Mouse (Mus musculus): ENCODE measurements around the gene Tomm20. TPM values are rescaled to one million over a fixed set of nuclear protein-coding genes. Genes with fewer than 3 reads are reported as not detected.
A peak's percentile ranks its signal among the peaks of the same experiment; 100 is the strongest.
"Not testable (repeated sequence)": the region's sequence is repeated elsewhere in the genome, so short reads cannot be mapped to it uniquely, and the experiment has no call there.

Tomm20 gene
- 100 to 1,000 TPM; 214 TPM for total RNA-seq (2021)
- long read RNA-seq, full-length matches to known transcripts: 315 of 364 reads
- long read RNA-seq, partial matches to known transcripts: 0 of 364 reads
- long read RNA-seq, other reads (novel, unspliced or antisense): 49 of 364 reads

GRCm38 (mm10) chr8:126945730-126946163 is at the start of gene Tomm20:
Tomm20 (minus strand) TSS chr8:126945844.
- DNase-seq (ENCODE audit: low spot score in 2 of 2): peak; percentile 95 to 97

GRCm38 (mm10) chr8:126994506-126994905 is 48.9 kb upstream of the Tomm20 start:
- no peak for DNase-seq (ENCODE audit: low spot score in 2 of 2)

- no peak for DNase-seq (ENCODE audit: low spot score in 2 of 2)
Measured at GRCm38 (mm10) chr8:126989363-126990153, 43.9 kb upstream of the Tomm20 start.

GRCm38 (mm10) chr8:126988346-126989006 is 42.8 kb upstream of the Tomm20 start:
- no peak for DNase-seq (ENCODE audit: low spot score in 2 of 2)

- DNase-seq (ENCODE audit: low spot score in 2 of 2): peak; percentile 69 to 93
Measured at GRCm38 (mm10) chr8:126986495-126986894, 40.9 kb upstream of the Tomm20 start.

- no peak for DNase-seq (ENCODE audit: low spot score in 2 of 2)
Measured at GRCm38 (mm10) chr8:126980046-126980445, 34.4 kb upstream of the Tomm20 start.

- no peak for DNase-seq (ENCODE audit: low spot score in 2 of 2)
Measured at GRCm38 (mm10) chr8:126979091-126979920, 33.7 kb upstream of the Tomm20 start.

GRCm38 (mm10) chr8:126978535-126978934 is 32.9 kb upstream of the Tomm20 start:
- DNase-seq (ENCODE audit: low spot score in 2 of 2): not testable (repeated sequence)

GRCm38 (mm10) chr8:126978028-126978427 is 32.4 kb upstream of the Tomm20 start:
- DNase-seq (ENCODE audit: low spot score in 2 of 2): no peak

- no peak for DNase-seq (ENCODE audit: low spot score in 2 of 2)
Measured at GRCm38 (mm10) chr8:126976608-126977348, 31.1 kb upstream of the Tomm20 start.

- DNase-seq (ENCODE audit: low spot score in 2 of 2): peak in 1 of 2 experiments; percentile 60
Measured at GRCm38 (mm10) chr8:126975706-126976105, 30.1 kb upstream of the Tomm20 start.

- no peak for DNase-seq (ENCODE audit: low spot score in 2 of 2)
Measured at GRCm38 (mm10) chr8:126974511-126974910, 28.9 kb upstream of the Tomm20 start.

- DNase-seq (ENCODE audit: low spot score in 2 of 2): no peak
Measured at GRCm38 (mm10) chr8:126973686-126974265, 28.1 kb upstream of the Tomm20 start.

GRCm38 (mm10) chr8:126972649-126973048 is 27.0 kb upstream of the Tomm20 start:
- no peak for DNase-seq (ENCODE audit: low spot score in 2 of 2)

- DNase-seq (ENCODE audit: low spot score in 2 of 2): no peak
Measured at GRCm38 (mm10) chr8:126972102-126972501, 26.5 kb upstream of the Tomm20 start.

GRCm38 (mm10) chr8:126971314-126971664 is 25.6 kb upstream of the Tomm20 start:
- no peak for DNase-seq (ENCODE audit: low spot score in 2 of 2)

GRCm38 (mm10) chr8:126970579-126971313 is 25.1 kb upstream of the Tomm20 start, which contains the start of gene Rbm34:
Rbm34 (minus strand) TSS chr8:126971071.
- peak; percentile 90 to 95 for DNase-seq (ENCODE audit: low spot score in 2 of 2)

GRCm38 (mm10) chr8:126969546-126969945 is 23.9 kb upstream of the Tomm20 start:
- no peak for DNase-seq (ENCODE audit: low spot score in 2 of 2)

GRCm38 (mm10) chr8:126968107-126968506 is 22.5 kb upstream of the Tomm20 start:
- no peak for DNase-seq (ENCODE audit: low spot score in 2 of 2)

All from layer of hippocampus, adult 18-20 months (tissue).